Mouse (Mus musculus): Measurements from ENCODE around the gene Olfr874.
"Not testable (repeated sequence)": the region's sequence is repeated elsewhere in the genome, so short reads cannot be mapped to it uniquely, and the experiment has no call there.

Gene Olfr874

GRCm38 (mm10) chr9:37744806-37745205, at the start of gene Olfr874:
TSS of gene Olfr874 (plus strand) at chr9:37745106.
- no peak for DNase-seq (ENCODE audit: low read depth, low spot score)

DNA sequence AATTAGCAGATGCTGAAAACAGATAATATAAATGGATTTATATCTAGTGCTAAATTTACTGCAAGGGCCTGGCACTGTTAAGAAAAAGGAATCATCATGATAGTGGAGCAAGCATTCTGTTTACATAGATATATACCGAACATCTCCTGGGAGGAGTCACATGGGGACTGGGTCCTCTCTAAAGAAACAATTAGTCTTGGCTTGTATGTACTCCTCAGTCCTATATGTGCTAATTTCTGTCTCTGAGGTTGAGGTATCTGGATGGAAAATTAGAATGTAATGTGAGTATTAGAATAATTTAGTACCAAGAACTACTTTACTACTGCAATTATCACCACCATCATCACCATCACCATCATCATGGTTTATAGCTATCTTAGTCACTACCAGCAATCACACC, 28.8 kb upstream of the Olfr874 start, which contains the start of gene Olfr160:
Gene Olfr160, minus strand, starts transcription at position 101 of the 400 bp plus-strand sequence.
- DNase-seq (ENCODE audit: low read depth, low spot score), result no peak

- peak; percentile 89 for DNase-seq (ENCODE audit: low read depth, low spot score)
Observed at GRCm38 (mm10) chr9:37734310-37734709, 10.6 kb upstream of the Olfr874 start.

DNA sequence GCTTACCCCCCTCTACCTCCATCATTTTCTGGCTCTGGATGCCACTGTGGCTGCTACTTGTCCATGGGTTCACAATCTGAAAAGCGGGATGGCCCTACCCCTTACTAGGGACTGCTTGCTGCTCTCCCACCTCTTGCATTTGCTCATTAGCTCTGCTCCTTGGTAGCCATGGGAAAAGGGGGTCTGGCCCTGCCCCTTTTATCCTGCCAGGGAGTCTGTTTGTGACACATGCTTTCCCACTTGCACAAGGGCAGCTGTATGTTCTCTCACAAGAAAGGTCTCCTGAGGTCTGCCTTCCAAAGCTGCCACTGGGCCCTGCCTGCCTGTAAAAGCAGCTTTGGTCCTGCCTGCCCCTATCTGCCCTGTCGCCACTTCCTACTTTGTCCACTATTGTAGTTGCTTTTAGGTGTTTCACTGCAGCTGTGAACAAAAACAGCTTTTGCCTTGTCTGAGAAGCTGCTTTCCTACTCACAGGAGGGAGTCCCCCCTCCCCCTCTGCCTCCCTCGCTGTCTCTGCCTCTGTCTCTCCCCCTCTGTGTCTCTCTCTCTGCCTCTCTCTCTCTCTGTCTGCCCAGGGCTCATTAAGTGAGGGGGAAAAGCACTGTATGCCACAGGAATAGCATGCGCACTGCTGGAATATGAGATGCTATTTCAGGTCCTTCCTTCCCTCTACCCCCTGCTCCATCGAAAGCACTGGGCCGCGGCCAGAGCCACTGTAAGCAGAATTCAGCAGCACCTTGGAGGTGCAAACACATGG, 5.6 kb downstream of the Olfr874 start:
- DNase-seq (ENCODE audit: low read depth, low spot score), result no peak

- no peak for DNase-seq (ENCODE audit: low read depth, low spot score)
Observed at GRCm38 (mm10) chr9:37751467-37751866, 6.6 kb downstream of the Olfr874 start.

- DNase-seq (ENCODE audit: low read depth, low spot score), result no peak
Observed at GRCm38 (mm10) chr9:37752006-37752405, 7.1 kb downstream of the Olfr874 start.

GRCm38 (mm10) chr9:37761728-37762127, 16.8 kb downstream of the Olfr874 start:
- DNase-seq (ENCODE audit: low read depth, low spot score), result no peak

- peak; percentile 24 for DNase-seq (ENCODE audit: low read depth, low spot score)
Observed at GRCm38 (mm10) chr9:37762541-37762940, 17.6 kb downstream of the Olfr874 start.

DNA sequence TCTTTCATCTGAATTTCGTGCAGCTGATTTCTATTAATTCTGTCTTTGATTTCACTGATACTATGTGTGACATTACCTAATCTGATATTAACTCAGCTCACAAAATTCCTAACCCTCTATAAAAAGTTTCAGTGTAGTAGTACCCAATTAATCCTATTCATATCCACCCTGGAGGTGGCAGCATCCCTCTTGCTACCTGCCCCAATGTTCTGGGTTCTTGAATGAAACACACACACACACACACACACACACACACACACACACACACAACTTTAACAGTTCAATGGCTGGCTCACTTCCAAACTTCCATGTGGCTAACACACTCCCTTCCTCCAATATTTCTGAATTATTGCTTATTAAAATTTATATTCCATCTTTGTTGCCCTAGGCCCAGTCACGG, 25.8 kb downstream of the Olfr874 start:
- no peak for DNase-seq (ENCODE audit: low read depth, low spot score)

- DNase-seq (ENCODE audit: low read depth, low spot score), result no peak
Observed at GRCm38 (mm10) chr9:37771759-37772158, 26.9 kb downstream of the Olfr874 start, which contains the start of gene Olfr875. TSS of gene Olfr875 (plus strand) at chr9:37771857.

DNA sequence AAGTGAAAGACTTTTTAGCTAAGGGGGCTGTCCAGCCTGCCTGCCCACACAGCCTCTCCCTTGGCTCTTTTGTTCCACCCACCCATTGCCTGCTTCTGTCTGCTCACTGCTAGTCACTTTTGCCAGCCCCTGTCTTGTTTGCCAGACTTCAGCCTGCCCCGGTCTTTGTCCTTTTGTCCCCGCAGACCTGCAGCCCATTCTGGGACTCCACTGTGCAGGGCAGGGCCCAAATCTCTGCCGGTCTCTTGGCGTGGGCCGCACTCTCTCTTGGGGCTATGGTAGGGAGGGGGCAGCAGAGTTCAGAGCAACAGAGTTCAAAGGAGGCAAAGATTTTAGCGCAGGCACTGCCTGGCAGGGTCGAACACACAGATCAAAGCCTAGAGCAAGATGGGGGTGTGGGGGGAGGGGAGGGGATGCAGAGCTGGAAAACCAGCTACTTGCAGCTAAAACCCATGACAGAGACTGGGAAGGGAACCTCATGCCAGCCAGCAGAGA, 37.9 kb downstream of the Olfr874 start:
- no peak for DNase-seq (ENCODE audit: low read depth, low spot score)

DNA sequence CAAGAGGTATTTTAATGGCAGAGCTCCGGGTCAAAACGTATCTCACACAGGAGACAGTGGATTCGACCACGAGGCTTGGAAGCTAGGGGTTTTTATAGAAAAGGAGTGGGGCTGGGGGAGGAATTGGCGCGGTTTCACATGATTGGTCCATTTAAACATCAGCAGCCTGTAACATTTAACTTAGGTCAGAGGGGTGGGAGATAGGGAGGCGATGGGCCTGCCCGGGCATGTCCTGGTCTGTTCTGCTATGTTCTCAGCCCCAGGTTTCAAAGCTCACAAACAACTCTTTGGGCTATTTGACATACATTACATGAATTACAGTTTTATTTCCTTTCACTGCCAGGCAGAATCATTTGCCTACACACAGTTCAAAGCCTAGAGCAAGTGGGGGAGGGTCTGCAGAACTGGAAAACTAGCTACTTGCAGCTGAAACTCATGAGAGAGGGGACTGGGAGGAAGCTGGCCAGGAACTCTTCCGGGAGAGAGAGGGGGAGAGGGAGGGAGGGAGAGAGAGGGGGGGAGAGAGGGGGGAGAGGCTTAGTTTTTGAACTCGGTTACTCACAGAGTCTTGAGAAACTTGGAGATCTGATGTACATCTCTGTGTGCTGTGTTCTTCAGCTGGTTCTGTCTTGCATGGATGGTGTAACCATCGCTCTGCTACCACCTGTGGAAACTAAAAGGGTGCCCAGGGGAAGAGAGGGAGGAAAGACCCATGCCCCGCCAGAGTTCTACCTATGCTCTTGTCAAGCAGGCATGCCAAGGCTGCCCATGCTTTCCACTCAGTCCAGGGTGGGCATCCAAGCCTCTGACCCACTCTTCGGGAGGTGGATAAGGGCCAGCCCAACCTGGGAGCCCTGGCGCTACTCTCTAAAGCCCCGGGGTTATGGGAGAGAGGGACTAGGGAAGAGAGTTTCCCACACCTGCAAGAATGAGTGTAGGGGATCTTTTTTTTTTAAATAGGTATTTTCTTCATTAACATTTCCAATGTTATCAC, 38.8 kb downstream of the Olfr874 start:
- DNase-seq (ENCODE audit: low read depth, low spot score), result not testable (repeated sequence)

DNA sequence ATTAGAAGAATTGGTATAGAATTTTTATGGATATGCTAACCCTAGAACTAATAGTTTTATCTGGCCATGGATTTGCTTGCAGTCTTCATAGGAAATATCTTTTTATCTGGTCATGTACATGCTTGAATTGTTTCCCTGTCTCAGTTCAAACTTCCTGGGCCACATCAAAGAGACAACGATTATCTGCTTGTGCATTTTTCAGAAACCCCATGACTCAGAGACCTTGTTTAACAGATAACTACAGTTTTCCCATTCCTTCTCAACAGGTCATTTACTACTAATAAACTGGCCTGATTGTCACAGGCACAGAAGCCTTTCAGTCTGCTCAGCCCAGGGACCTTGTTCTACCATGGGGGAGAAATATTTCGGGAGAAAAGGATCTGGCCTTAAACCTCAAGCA, 41.5 kb downstream of the Olfr874 start:
- peak; percentile 32 for DNase-seq (ENCODE audit: low read depth, low spot score)

Data from 3T3-L1 (cell line).